Mouse (Mus musculus): Measurements from ENCODE around the gene Mrps11. TPM values are rescaled to one million over a fixed set of nuclear protein-coding genes. Genes with fewer than 3 reads are reported as not detected.

Gene Mrps11
- total RNA-seq, 2 experiments from 2014 or later: 37.1 to 71.5 TPM

Other genes with a start within 250 kb of the Mrps11 start
- gene Ntrk3, start 45.1 kb upstream of the Mrps11 start, total RNA-seq (2015): not detected in 2 replicates
- not detected in 2 replicates for gene Ntrk3, start 45.1 kb upstream of the Mrps11 start, total RNA-seq (2017)
- 37.5 and 50.6 TPM in 2 replicates for gene Mrpl46, start 412 bp downstream of the Mrps11 start, total RNA-seq (2015)
- gene Mrpl46, start 412 bp downstream of the Mrps11 start, total RNA-seq (2017): 43.6 and 57.2 TPM in 2 replicates
- 16.1 and 19.3 TPM in 2 replicates for gene Det1, start 64.1 kb downstream of the Mrps11 start, total RNA-seq (2015)
- 14.0 and 15.5 TPM in 2 replicates for gene Det1, start 64.1 kb downstream of the Mrps11 start, total RNA-seq (2017)
- gene Aen, start 112.7 kb downstream of the Mrps11 start, total RNA-seq (2015): 14.8 and 15.1 TPM in 2 replicates
- gene Aen, start 112.7 kb downstream of the Mrps11 start, total RNA-seq (2017): 39.7 and 46.6 TPM in 2 replicates
- 25.3 and 35.0 TPM in 2 replicates for gene Isg20, start 130.3 kb downstream of the Mrps11 start, total RNA-seq (2015)
- gene Isg20, start 130.3 kb downstream of the Mrps11 start, total RNA-seq (2017): 7.7 and 8.0 TPM in 2 replicates

Data from megakaryocyte progenitor cell, adult 5-6 weeks (primary cell).